Mouse (Mus musculus): ENCODE data around the gene Nudt10.

Nudt10 gene

DNA sequence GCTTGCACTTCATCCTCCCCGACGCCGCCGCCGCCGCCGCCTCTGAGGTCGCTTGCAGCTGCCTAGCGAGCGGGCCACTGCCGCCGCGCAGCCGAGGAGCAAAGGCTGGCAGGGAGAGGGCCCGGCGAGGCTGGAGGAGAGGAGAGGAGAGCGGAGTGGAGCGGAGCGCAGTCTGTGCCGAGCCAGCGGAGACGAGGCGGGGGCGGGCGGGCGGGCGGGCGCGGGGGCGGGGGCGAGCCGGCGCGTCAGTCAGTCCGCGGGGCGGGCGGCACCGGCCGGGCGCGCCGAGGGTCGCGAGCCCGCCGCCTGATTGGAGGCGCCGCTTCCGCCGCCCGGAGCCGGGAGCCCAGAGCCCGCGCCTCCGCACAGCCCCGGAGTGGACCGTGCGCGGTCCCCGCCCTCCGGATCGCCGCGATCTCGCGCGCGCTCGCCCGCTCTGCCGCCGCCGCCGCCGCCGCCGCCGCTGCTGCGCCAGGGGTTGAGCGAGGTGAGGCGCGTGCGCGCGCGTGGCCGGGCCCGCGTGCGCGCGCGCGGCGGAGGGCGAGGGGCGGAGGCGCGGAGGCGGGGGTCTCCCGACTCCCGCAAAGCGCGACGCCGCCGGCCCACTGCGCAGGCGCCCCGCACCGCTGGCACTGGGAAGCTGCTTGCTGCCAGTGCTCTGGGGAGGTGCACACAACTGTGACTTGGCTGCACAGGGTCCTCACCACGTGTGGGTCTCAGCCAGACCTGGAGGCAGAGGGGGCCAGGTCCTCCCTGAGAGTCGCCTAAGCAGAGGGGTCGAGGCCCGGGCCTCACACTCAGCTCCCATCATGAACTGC is at the start of gene Nudt10:
Gene Nudt10, minus strand, starts transcription at position 193 of the 818 bp plus-strand sequence.
- DNase-seq = peak; percentile 8 to 36

DNA sequence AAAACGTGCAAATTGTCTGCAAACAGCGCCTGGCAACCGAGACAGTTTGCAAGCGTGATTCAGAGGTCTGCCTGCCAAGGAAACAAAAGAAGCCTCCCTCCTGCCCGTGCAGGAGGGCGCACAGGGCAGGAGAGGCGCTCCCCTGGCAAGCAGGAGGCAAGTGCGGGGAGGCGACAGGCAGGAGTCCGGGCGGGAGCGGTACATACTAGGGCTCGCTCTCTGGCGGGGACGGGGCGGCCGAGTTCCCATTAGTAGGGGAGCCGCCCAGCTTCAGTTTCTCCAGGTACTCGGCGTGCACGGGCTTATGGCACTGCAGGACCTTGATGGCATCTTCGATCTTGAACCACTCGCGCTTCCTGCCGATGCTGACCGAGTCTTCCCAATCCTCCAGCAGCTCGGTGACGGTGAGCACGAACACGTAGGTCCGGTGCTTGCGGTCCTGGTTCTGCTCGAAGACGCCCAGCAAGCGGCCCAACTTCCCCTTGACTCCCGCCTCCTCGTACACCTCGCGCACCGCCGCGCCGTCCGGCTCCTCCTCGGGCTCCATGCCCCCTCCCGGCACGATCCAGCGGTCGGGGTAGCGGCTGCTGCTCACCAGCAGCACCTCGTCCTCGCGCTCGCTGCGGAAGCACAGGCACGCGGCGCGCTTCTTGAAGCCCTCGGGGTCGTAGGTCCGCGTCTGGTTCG is 536 bp downstream of the Nudt10 start:
- DNase-seq = peak; percentile 1

DNA sequence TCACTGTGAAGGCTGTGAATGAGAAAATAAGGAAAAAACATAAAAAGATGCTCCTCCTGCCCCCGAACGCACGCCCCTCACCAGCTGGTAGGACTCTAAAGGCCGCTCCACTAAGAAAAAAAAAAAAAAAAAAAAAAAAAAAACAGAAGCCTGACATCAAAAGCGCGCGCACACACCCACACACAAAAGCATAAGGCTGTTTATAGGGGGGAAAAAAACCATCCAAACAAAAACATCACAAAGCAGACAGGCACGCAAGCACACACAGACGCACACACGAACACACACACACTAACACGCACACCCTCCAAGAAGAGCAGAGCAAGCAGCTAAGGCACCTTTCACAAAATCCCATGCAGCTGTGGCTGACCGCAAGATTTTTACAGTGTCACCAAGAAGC is 1.1 kb downstream of the Nudt10 start:
- peak; percentile 1 to 3 for DNase-seq
